Mouse (Mus musculus) neural tube, embryonic 13.5 days (tissue): Measurements from ENCODE around the gene Arhgap27. TPM values are rescaled to one million over a fixed set of nuclear protein-coding genes. Genes with fewer than 3 reads are reported as not detected.
A peak's percentile ranks its signal among the peaks of the same experiment; 100 is the strongest.

Source experiments
- ATAC-seq: fragments of 200-750 bp; cut with Nextera tagmentation; 2 replicates; pipeline ENCODE4 v1.8.0; 2017; ENCODE audit warnings: low read depth, mild to moderate bottlenecking, moderate TSS enrichment, moderate library complexity
- H3K27ac ChIP-seq: fragments of 300-500 bp; sonication (generic); replicated peaks from 2 replicates; pipeline ENCODE4 v1.5.1; 2015; ENCODE audit warnings: moderate library complexity, mild to moderate bottlenecking, inconsistent platforms
- H3K27me3 ChIP-seq: fragments of 300-500 bp; sonication (generic); 2 replicates; pipeline ENCODE4 v1.6.1; 2015; ENCODE audit warnings: mild to moderate bottlenecking, inconsistent platforms
- H3K36me3 ChIP-seq: fragments of 300-500 bp; sonication (generic); 2 replicates; pipeline ENCODE4 v1.6.1; 2015; ENCODE audit warnings: mild to moderate bottlenecking, inconsistent platforms
- H3K4me1 ChIP-seq: fragments of 300-500 bp; sonication (generic); replicated peaks from 2 replicates; pipeline ENCODE4 v1.6.1; 2015; ENCODE audit warnings: inconsistent platforms
- H3K4me2 ChIP-seq: fragments of 300-500 bp; sonication (generic); 2 replicates; pipeline ENCODE4 v1.6.1; 2015; ENCODE audit warnings: inconsistent platforms, mild to moderate bottlenecking, moderate library complexity
- H3K4me3 ChIP-seq: fragments of 300-500 bp; sonication (generic); 2 replicates; pipeline ENCODE4 v1.5.1; 2015; ENCODE audit warnings: mild to moderate bottlenecking, inconsistent platforms
- H3K9ac ChIP-seq: fragments of 300-500 bp; sonication (generic); 2 replicates; pipeline ENCODE4 v1.6.1; 2015; ENCODE audit warnings: moderate library complexity, mild to moderate bottlenecking, inconsistent platforms
- H3K9me3 ChIP-seq: fragments of 300-500 bp; sonication (generic); 2 replicates; pipeline ENCODE4 v1.6.1; 2016; ENCODE audit warnings: inconsistent platforms
- WGBS: fragments of 180-500 bp; shearing (Covaris S2); methylation state at CpG from one replicate; pipeline ENCODE4 v1.1.7; 2015; 5-methylcytosine and 5-hydroxymethylcytosine counted together
- polyA plus RNA-seq: library from polyadenylated mRNA; unstranded; fragments of >200 nt; fragmentation: Nextera tagmentation; extraction: Ambion mirVana; gene quantifications from 2 replicates; pipeline ENCODE4 v1.2.1, GENCODE M21; 2015

The Arhgap27 gene
- polyA plus RNA-seq, 1 experiment from 2014 or later, result 4.4 TPM

DNA sequence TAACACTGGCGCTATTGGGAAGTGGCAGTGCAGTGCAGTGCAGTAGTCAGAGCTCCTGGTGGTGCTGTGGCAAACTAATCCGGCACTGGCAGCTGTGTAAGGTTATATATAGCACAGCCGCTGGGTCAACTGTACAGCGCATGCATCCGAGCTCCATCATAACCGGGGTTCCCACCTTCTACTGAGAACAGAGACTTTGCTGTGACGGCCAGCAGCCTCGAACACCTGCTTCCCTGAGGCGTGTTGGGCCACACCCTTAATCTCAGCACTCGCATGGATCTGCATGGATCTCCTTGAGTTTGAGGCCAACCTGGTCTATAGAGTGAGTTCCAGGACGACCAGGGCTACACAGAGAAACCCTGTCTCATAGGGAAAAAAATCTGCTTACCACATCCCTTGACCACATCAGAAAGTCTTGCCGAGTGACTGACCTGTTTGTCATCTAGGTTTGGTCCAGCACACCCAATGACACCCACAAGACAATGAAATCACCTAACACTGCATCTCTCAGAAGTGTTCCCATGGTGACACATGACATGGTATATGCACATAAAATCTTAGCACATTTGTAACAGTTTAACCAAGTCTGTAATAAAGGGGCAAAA, 12.7 kb downstream of the Arhgap27 start:
- H3K9me3 ChIP-seq, result no peaks in the 10 kb centered on the region
- peaks cover 16% of the 10 kb centered on the region; the same call in 1 of the 2 replicates for H3K27me3 ChIP-seq
- no peak overlapping the region for H3K27ac ChIP-seq
- no peak overlapping the region for H3K4me2 ChIP-seq
- no peak overlapping the region for H3K4me3 ChIP-seq
- peaks cover 9% of the 10 kb centered on the region; the same call in 1 of the 2 replicates for H3K4me1 ChIP-seq
- 90% methylated on average over 12 of the region's 12 CpGs for WGBS
- no peaks in the 10 kb centered on the region for H3K36me3 ChIP-seq
- ATAC-seq, result no peak
- H3K9ac ChIP-seq, result no peak overlapping the region

- no peak overlapping the region for H3K9ac ChIP-seq
- no peak for ATAC-seq
- 82% methylated on average over 2 of the region's 2 CpGs for whole genome bisulfite sequencing
Observed at GRCm38 (mm10) chr11:103349699-103350098, 13.8 kb downstream of the Arhgap27 start.

DNA sequence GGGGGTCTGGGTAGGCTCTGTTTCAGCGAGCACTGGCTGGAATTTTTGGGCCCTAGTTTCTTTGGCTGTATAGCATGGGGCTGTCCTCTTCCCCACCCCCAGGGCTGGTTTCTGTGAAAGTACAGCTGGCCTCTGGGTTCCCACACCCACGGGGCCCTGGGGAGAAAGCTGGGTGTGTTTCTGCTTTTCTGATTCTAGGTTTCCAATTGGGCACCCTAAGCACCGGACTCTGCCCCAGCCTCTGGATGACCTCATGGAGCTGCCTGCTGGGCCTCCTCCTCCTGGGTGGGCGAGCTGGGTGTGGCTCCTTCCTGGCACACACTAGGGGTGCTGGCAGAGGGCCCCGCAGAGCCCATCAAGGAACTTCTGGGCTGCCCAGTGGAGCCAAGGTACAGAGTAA, 16.8 kb downstream of the Arhgap27 start:
- no peak overlapping the region for H3K4me2 ChIP-seq
- no peak overlapping the region for H3K27ac ChIP-seq
- 61% methylated on average over 5 of the region's 5 CpGs for WGBS
- no peak overlapping the region for H3K9ac ChIP-seq
- no peak for ATAC-seq
- no peak overlapping the region for H3K4me3 ChIP-seq
- no peaks in the 10 kb centered on the region for H3K36me3 ChIP-seq
- H3K9me3 ChIP-seq, result no peaks in the 10 kb centered on the region
- H3K27me3 ChIP-seq, result no peaks in the 10 kb centered on the region
- peaks cover 6% of the 10 kb centered on the region; the same call in 1 of the 2 replicates for H3K4me1 ChIP-seq

More at GRCm38 (mm10) chr11:103349699-103350098, 13.8 kb downstream of the Arhgap27 start:
- Histone ChIP-seq H3K36me3 (no peaks in the 10 kb centered on the region), H3K4me3 (no peak overlapping the region), H3K4me1 (peaks cover 6% of the 10 kb centered on the region; the same call in 1 of the 2 replicates), H3K27ac (no peak overlapping the region), H3K27me3 (0 out of 2 replicates have a peak, but pooled peaks cover 9% of the 10 kb centered on the region), H3K4me2 (no peak overlapping the region), H3K9me3 (no peaks in the 10 kb centered on the region)

DNA sequence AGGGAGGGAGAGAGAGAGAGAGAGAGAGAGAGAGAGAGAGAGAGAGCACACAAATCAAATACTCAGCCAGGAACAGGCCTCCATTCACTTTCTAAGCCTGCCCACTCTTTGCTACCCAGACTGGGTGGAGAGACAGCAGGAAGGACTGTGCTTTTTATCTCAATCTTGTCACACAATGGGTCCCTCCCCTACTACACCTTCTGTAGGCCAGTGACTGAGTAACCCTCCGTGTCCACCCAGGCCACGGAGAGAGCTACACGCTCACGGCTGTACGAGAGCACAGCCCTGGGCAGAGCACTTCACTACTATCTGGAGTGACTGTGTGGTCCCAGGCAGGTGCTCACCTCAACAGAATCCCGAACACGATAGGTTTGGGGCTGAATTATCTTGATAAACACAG, 17.3 kb downstream of the Arhgap27 start:
- Histone ChIP-seq H3K9ac (no peak overlapping the region), H3K36me3 (no peaks in the 10 kb centered on the region), H3K4me3 (no peak overlapping the region), H3K4me1 (peaks cover 6% of the 10 kb centered on the region; the same call in 1 of the 2 replicates), H3K27me3 (no peaks in the 10 kb centered on the region), H3K27ac (no peak overlapping the region), H3K4me2 (no peak overlapping the region), H3K9me3 (no peaks in the 10 kb centered on the region)
- no peak for ATAC-seq
- WGBS, result 78% methylated on average over 7 of the region's 7 CpGs

GRCm38 (mm10) chr11:103345408-103346091, 17.9 kb downstream of the Arhgap27 start:
- Histone ChIP-seq H3K27ac (no peak overlapping the region), H3K4me2 (no peak overlapping the region), H3K4me1 (peaks cover 6% of the 10 kb centered on the region; the same call in 1 of the 2 replicates), H3K27me3 (no peaks in the 10 kb centered on the region), H3K4me3 (no peak overlapping the region), H3K9me3 (no peaks in the 10 kb centered on the region), H3K9ac (no peak overlapping the region), H3K36me3 (no peaks in the 10 kb centered on the region)
- 83% methylated on average over 7 of the region's 7 CpGs for WGBS
- no peak for ATAC-seq

GRCm38 (mm10) chr11:103344494-103345332, 18.8 kb downstream of the Arhgap27 start:
- peaks cover 13% of the 10 kb centered on the region for H3K4me1 ChIP-seq
- H3K27me3 ChIP-seq, result no peaks in the 10 kb centered on the region
- ATAC-seq, result no peak
- no peak overlapping the region for H3K4me2 ChIP-seq
- H3K27ac ChIP-seq, result no peak overlapping the region
- WGBS, result 78% methylated on average over 19 of the region's 19 CpGs
- no peak overlapping the region for H3K4me3 ChIP-seq
- H3K9me3 ChIP-seq, result no peaks in the 10 kb centered on the region
- H3K9ac ChIP-seq, result no peak overlapping the region
- H3K36me3 ChIP-seq, result no peaks in the 10 kb centered on the region

- no peak for ATAC-seq
- Histone ChIP-seq H3K27ac (no peak overlapping the region), H3K9ac (no peak overlapping the region), H3K4me3 (no peak overlapping the region), H3K4me2 (no peak overlapping the region), H3K36me3 (no peaks in the 10 kb centered on the region), H3K4me1 (peaks cover 16% of the 10 kb centered on the region), H3K27me3 (peaks cover 5% of the 10 kb centered on the region; the same call in 1 of the 2 replicates), H3K9me3 (no peaks in the 10 kb centered on the region)
- WGBS, result 81% methylated on average over 1 of the region's 1 CpGs
Observed at GRCm38 (mm10) chr11:103343881-103344280, 19.6 kb downstream of the Arhgap27 start.

DNA sequence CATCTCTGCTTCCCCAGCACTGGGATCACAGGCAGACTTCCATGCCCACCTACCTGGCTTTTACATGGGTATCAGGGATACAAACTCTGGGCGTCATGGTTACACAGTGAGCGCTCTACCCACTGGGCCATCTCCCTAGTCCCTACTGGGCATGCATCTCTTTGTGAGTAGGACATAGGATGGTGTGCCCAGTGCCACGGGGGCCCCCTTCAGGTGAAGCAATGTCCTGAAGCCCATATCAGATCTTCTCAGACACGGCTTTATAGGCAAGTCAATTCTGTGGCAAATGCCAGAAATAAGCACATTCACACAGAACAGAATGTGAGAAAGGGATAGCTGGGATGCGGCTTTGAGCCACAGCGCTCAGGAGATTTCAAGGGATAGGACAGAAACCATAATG, 20.4 kb downstream of the Arhgap27 start:
- Histone ChIP-seq H3K27ac (no peak overlapping the region), H3K9ac (no peak overlapping the region), H3K4me3 (no peak overlapping the region), H3K36me3 (no peaks in the 10 kb centered on the region), H3K4me1 (peaks cover 16% of the 10 kb centered on the region), H3K4me2 (no peak overlapping the region), H3K9me3 (no peaks in the 10 kb centered on the region), H3K27me3 (peaks cover 5% of the 10 kb centered on the region; the same call in 1 of the 2 replicates)
- ATAC-seq, result no peak
- WGBS, result 88% methylated on average over 6 of the region's 6 CpGs

DNA sequence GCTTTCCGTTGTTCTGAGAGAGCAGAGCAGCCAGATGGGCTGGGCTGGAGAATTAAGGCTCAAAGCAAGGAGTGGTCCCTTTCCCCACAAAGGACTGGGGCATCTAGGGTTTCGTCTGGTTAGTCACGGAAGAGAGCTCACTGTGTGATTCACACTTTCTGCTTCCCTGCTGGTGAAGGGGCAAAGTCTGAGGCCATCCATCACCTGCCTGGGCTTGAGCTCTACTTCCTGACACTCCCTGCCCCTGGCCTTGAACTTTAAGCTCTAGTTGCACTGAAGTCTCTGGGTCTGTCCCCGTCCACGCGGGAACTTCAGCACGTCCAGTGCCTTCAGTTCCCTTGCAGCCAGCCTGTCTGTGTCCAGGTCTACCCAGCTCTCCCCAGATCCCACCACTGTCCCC, 22.8 kb downstream of the Arhgap27 start:
- 32% methylated on average over 7 of the region's 7 CpGs for WGBS
- Histone ChIP-seq H3K4me3 (no peak overlapping the region), H3K36me3 (no peaks in the 10 kb centered on the region), H3K9ac (no peak overlapping the region), H3K27ac (no peak overlapping the region), H3K9me3 (no peaks in the 10 kb centered on the region), H3K4me2 (no peak overlapping the region), H3K4me1 (peaks cover 10% of the 10 kb centered on the region), H3K27me3 (peaks cover 10% of the 10 kb centered on the region; the same call in 1 of the 2 replicates)
- no peak for ATAC-seq

GRCm38 (mm10) chr11:103340130-103340529, 23.4 kb downstream of the Arhgap27 start:
- 65% methylated on average over 19 of the region's 19 CpGs for WGBS
- Histone ChIP-seq H3K4me1 (peaks cover 10% of the 10 kb centered on the region; the same call in 1 of the 2 replicates), H3K4me2 (peak overlapping the region; percentile 44), H3K9me3 (no peaks in the 10 kb centered on the region), H3K27me3 (peaks cover 10% of the 10 kb centered on the region; the same call in 1 of the 2 replicates), H3K9ac (no peak overlapping the region), H3K4me3 (peak overlapping the region; percentile 15), H3K36me3 (no peaks in the 10 kb centered on the region), H3K27ac (no peak overlapping the region)
- no peak for ATAC-seq

DNA sequence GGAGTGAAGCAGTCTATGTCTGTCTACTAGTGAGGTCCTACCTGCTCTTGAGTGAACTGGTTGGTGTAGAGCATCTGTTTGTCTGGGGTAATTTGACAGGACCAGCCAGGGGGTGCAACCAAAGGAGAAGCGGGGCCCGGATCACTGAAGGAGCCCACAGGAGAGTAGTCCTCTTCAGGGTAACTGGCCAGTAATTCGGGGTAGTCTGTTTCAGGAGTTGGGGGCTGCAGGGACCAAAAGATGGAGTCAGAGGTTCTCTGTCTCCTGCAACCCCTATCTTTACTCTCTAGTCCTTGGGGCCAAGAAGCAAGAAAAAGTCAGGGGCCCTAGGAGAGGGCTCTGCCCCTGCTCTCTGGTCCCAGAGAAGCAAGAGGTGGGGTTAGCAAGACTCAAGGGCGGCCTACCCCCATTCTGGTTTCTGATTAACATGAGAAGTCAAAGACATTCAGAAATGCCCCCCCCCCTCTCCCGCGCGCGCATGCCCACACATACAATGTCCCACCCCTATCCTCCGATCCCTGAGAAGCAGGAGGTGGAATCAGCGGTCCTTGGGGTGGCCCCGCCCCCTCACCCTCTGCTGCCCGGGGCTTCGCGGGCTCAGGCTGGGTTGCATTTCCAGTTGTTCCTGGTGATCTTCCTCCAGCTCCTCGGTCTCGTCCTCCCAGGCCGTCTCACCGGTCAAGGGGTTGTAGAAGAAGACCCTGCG, 23.9 kb downstream of the Arhgap27 start:
- no peak overlapping the region for H3K27ac ChIP-seq

More for the DNA sequence above, 23.9 kb downstream of the Arhgap27 start:
- H3K4me1 ChIP-seq, result peaks cover 10% of the 10 kb centered on the region; the same call in 1 of the 2 replicates
- H3K4me2 ChIP-seq, result peak overlapping the region; percentile 44
- no peak overlapping the region for H3K9ac ChIP-seq
- peaks cover 16% of the 10 kb centered on the region for H3K27me3 ChIP-seq
- ATAC-seq, result 0 out of 2 replicates have a peak, but pooled peaks have one; percentile 53
- peak overlapping the region; percentile 15 for H3K4me3 ChIP-seq
- no peaks in the 10 kb centered on the region for H3K9me3 ChIP-seq
- WGBS, result 46% methylated on average over 19 of the region's 19 CpGs
- no peaks in the 10 kb centered on the region for H3K36me3 ChIP-seq
